Mouse (Mus musculus) bone marrow macrophage, adult 2 months (primary cell): ENCODE data around the gene Lrrc75b. TPM values are rescaled to one million over a fixed set of nuclear protein-coding genes. Genes with fewer than 3 reads are reported as not detected.

Source experiments
- H3K27ac ChIP-seq: 2 replicates; pipeline ENCODE4 v1.5.1; 2012; ENCODE audit warnings: low read depth, low read length; ENCODE audit not compliant: insufficient read depth
- H3K4me1 ChIP-seq: 2 replicates; pipeline ENCODE4 v1.6.1; 2012; ENCODE audit warnings: low read length; ENCODE audit not compliant: control insufficient read depth, insufficient read depth
- H3K4me3 ChIP-seq: 2 replicates; pipeline ENCODE4 v1.5.1; 2012; ENCODE audit warnings: mild to moderate bottlenecking, low read length, moderate library complexity; ENCODE audit not compliant: insufficient read depth
- CTCF ChIP-seq: IDR thresholded peaks from 2 replicates; pipeline ENCODE4 v1.5.1; 2012; ENCODE audit warnings: low read depth, mild to moderate bottlenecking, low read length, moderate library complexity
- POLR2A ChIP-seq: IDR thresholded peaks from 2 replicates; pipeline ENCODE4 v1.6.1; 2012; ENCODE audit warnings: mild to moderate bottlenecking, low read depth, low read length, borderline replicate concordance
- polyA plus RNA-seq: library from polyadenylated mRNA; stranded (reverse); fragments of >200 nt; gene quantifications from 2 replicates; pipeline ENCODE4 v1.2.4, GENCODE M21; 2012; ENCODE audit not compliant: missing spikeins, insufficient read depth, insufficient read length

The Lrrc75b gene
- polyA plus RNA-seq, 1 experiment, result not detected

- TF ChIP-seq CTCF (no peak), POLR2A (no peak)
- Histone ChIP-seq H3K4me3 (peak within 1 kb of the TSS; percentile 6; the same call in 1 of the 2 replicates), H3K27ac (peak within 1 kb of the TSS; percentile 18; the same call in 1 of the 2 replicates), H3K4me1 (peaks cover 38% of the 10 kb centered on the region)
Measured at GRCm38 (mm10) chr10:75589129-75589528, 29.0 kb upstream of the Lrrc75b start, which contains the start of gene Ggt5. Gene Ggt5, plus strand, starts transcription at chr10:75589340.

- Histone ChIP-seq H3K4me3 (no peak overlapping the region), H3K4me1 (peaks cover 37% of the 10 kb centered on the region), H3K27ac (no peak overlapping the region)
- TF ChIP-seq POLR2A, result no peak
- TF ChIP-seq CTCF, result no peak
Measured at GRCm38 (mm10) chr10:75588336-75588735, 28.2 kb upstream of the Lrrc75b start.

GRCm38 (mm10) chr10:75587781-75588180 lies 27.7 kb upstream of the Lrrc75b start:
- Histone ChIP-seq H3K4me3 (no peak overlapping the region), H3K4me1 (peaks cover 36% of the 10 kb centered on the region), H3K27ac (no peak overlapping the region)
- TF ChIP-seq POLR2A, result no peak
- no peak for TF ChIP-seq CTCF

GRCm38 (mm10) chr10:75586553-75586879 lies 26.4 kb upstream of the Lrrc75b start:
- H3K4me1 ChIP-seq, result peaks cover 25% of the 10 kb centered on the region
- no peak overlapping the region for H3K4me3 ChIP-seq
- TF ChIP-seq CTCF (no peak), POLR2A (no peak)
- H3K27ac ChIP-seq, result no peak overlapping the region

GRCm38 (mm10) chr10:75585876-75586552 lies 25.9 kb upstream of the Lrrc75b start:
- TF ChIP-seq CTCF, result peak; percentile 39; the same call in 1 of the 2 replicates
- TF ChIP-seq POLR2A, result no peak
- H3K27ac ChIP-seq, result no peak overlapping the region
- H3K4me1 ChIP-seq, result peaks cover 21% of the 10 kb centered on the region
- no peak overlapping the region for H3K4me3 ChIP-seq

GRCm38 (mm10) chr10:75579129-75579528 lies 19.0 kb upstream of the Lrrc75b start:
- Histone ChIP-seq H3K27ac (no peak overlapping the region), H3K4me3 (no peak overlapping the region), H3K4me1 (no peaks in the 10 kb centered on the region)
- no peak for TF ChIP-seq CTCF
- TF ChIP-seq POLR2A, result no peak

- TF ChIP-seq CTCF (no peak), POLR2A (no peak)
- no peaks in the 10 kb centered on the region for H3K4me1 ChIP-seq
- H3K4me3 ChIP-seq, result no peak overlapping the region
- H3K27ac ChIP-seq, result no peak overlapping the region
Measured at GRCm38 (mm10) chr10:75573965-75574364, 13.8 kb upstream of the Lrrc75b start.

GRCm38 (mm10) chr10:75573181-75573580 lies 13.1 kb upstream of the Lrrc75b start:
- no peak for TF ChIP-seq CTCF
- no peak for TF ChIP-seq POLR2A
- no peak overlapping the region for H3K27ac ChIP-seq
- no peak overlapping the region for H3K4me3 ChIP-seq

GRCm38 (mm10) chr10:75571937-75572336 lies 11.8 kb upstream of the Lrrc75b start:
- Histone ChIP-seq H3K4me3 (no peak overlapping the region), H3K27ac (no peak overlapping the region), H3K4me1 (no peaks in the 10 kb centered on the region)
- TF ChIP-seq POLR2A (no peak), CTCF (no peak)

More at GRCm38 (mm10) chr10:75573181-75573580, 13.1 kb upstream of the Lrrc75b start:
- H3K4me1 ChIP-seq, result no peaks in the 10 kb centered on the region

GRCm38 (mm10) chr10:75570981-75571657 lies 11.0 kb upstream of the Lrrc75b start:
- Histone ChIP-seq H3K4me3 (no peak overlapping the region), H3K27ac (no peak overlapping the region), H3K4me1 (peaks cover 1% of the 10 kb centered on the region)
- no peak for TF ChIP-seq CTCF
- no peak for TF ChIP-seq POLR2A
